In the genomic region with DNA sequence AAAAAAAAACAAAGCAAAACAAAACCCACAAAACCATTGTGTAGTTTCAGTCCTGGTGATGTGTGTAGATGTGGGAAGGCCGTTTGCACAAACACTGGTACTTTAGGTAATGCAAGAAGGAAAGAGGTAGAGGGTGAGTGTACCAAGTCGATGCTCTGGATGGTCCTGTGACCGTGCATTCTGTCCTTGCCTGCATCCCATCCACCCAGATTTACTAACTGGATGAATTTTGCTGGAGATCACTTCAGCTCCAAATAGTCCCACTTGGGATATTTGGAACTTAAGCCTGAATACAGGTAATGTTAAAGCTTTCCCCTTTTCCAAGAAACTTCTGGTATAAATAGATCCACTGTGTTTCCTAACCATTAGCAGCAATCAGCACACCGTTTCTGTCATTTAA, we compare ENCODE assay signal across 20 mouse cellular contexts. TPM values are rescaled to one million over a fixed set of nuclear protein-coding genes. Genes with fewer than 3 reads are reported as not detected.
DNase-seq lines count a peak whose midpoint lies in the region; ATAC-seq lines count a peak whose summit lies in the region.
"Had no signal": no experiment of that assay in that cellular context is flagged by ENCODE, and none has a peak within 500 bp of the region (broad histone marks: within the 10 kb centered on the region; RNA-seq: fewer than 3 reads in every experiment).

No protein-coding gene starts in this region.

- H3K27me3 ChIP-seq in midbrain, embryonic 11.5 days (ENCODE audit: control insufficient read depth, insufficient read depth, low read length), result peaks cover 87% of the 10 kb centered on the region
- H3K27me3 ChIP-seq in midbrain, embryonic 15.5 days (replicated peaks), result peaks cover 72% of the 10 kb centered on the region
- H3K27me3 ChIP-seq in limb, embryonic 10.5 days (ENCODE audit: low read depth, poor library complexity, severe bottlenecking), result peaks cover 100% of the 10 kb centered on the region

- no peak for ATAC-seq in cerebellum, adult (ENCODE audit: insufficient number of reproducible peaks, low FRiP score, low TSS enrichment)
- ATAC-seq in midbrain, embryonic 11.5 days (ENCODE audit: low FRiP score), result no peak
- ATAC-seq in midbrain, embryonic 15.5 days (replicated peaks), result no peak
- ATAC-seq in megakaryocyte-erythroid progenitor cell, adult 5-6 weeks (replicated peaks; ENCODE audit: low FRiP score, low TSS enrichment, poor library complexity, severe bottlenecking), result no peak

- H3K4me3 ChIP-seq in midbrain, embryonic 11.5 days (ENCODE audit: low read depth, low read length), result no peak overlapping the region
- no peak overlapping the region for H3K4me3 ChIP-seq in midbrain, embryonic 15.5 days
- H3K4me3 ChIP-seq in limb, embryonic 10.5 days, result no peak overlapping the region
- H3K4me3 ChIP-seq: embryonic facial prominence, embryonic 13.5 days; stomach, embryonic 15.5 days had no signal

- no peaks in the 10 kb centered on the region for H3K36me3 ChIP-seq in midbrain, embryonic 11.5 days (ENCODE audit: control insufficient read depth, insufficient read depth, low read length)
- H3K36me3 ChIP-seq in midbrain, embryonic 15.5 days (replicated peaks), result no peaks in the 10 kb centered on the region
- H3K36me3 ChIP-seq in limb, embryonic 10.5 days, result no peaks in the 10 kb centered on the region
- H3K36me3 ChIP-seq: embryonic facial prominence, embryonic 13.5 days; stomach, embryonic 15.5 days had no signal

- DNase-seq in cerebellum, postnatal 14 days, result peak; percentile 24 to 61
- no peak for DNase-seq in midbrain, embryonic 11.5 days (ENCODE audit: low spot score, missing footprints)
- peak; percentile 28 for DNase-seq in limb, embryonic 10.5 days (ENCODE audit: low spot score)
- no peak for DNase-seq in thymus, postnatal 4 days
- DNase-seq in spleen, adult 18-20 months, result no peak
- DNase-seq: adrenal gland, postnatal 36 days; cerebellum, postnatal 36 days; kidney, adult 18-20 months; kidney, postnatal 25 days; layer of hippocampus, adult 9-11 months had no signal

- H3K4me2 ChIP-seq in midbrain, embryonic 11.5 days, result peak overlapping the region; percentile 22; the same call in 1 of the 2 replicates
- no peak overlapping the region for H3K4me2 ChIP-seq in midbrain, embryonic 15.5 days
- H3K4me2 ChIP-seq: embryonic facial prominence, embryonic 13.5 days; stomach, embryonic 15.5 days had no signal

- H3K9ac ChIP-seq in midbrain, embryonic 11.5 days (ENCODE audit: low read length), result 0 out of 2 replicates have a peak overlapping the region, but pooled peaks have one; percentile 37
- H3K9ac ChIP-seq in midbrain, embryonic 15.5 days, result no peak overlapping the region
- H3K9ac ChIP-seq: embryonic facial prominence, embryonic 13.5 days; stomach, embryonic 15.5 days had no signal

- H3K9me3 ChIP-seq in midbrain, embryonic 11.5 days (ENCODE audit: control insufficient read depth, low read length), result no peaks in the 10 kb centered on the region
- H3K9me3 ChIP-seq in midbrain, embryonic 15.5 days, result no peaks in the 10 kb centered on the region
- H3K9me3 ChIP-seq in limb, embryonic 10.5 days (replicated peaks), result no peaks in the 10 kb centered on the region
- H3K9me3 ChIP-seq: embryonic facial prominence, embryonic 13.5 days; stomach, embryonic 15.5 days had no signal

- WGBS in midbrain, embryonic 11.5 days, result 4% methylated on average over 4 of the region's 4 CpGs
- 8% methylated on average over 4 of the region's 4 CpGs for WGBS in midbrain, embryonic 15.5 days
- 3% methylated on average over 4 of the region's 4 CpGs for WGBS in limb, embryonic 10.5 days

- H3K4me1 ChIP-seq in midbrain, embryonic 11.5 days (ENCODE audit: control insufficient read depth, insufficient read depth, low read length), result peaks cover 16% of the 10 kb centered on the region
- no peaks in the 10 kb centered on the region; the same call in 1 of the 2 replicates for H3K4me1 ChIP-seq in midbrain, embryonic 15.5 days
- 0 out of 2 replicates have a peak, but pooled peaks cover 4% of the 10 kb centered on the region for H3K4me1 ChIP-seq in limb, embryonic 10.5 days
- H3K4me1 ChIP-seq: embryonic facial prominence, embryonic 13.5 days; stomach, embryonic 15.5 days had no signal

- peak overlapping the region; percentile 22; the same call in 1 of the 2 replicates for H3K27ac ChIP-seq in midbrain, embryonic 11.5 days (ENCODE audit: low read depth, low read length)
- no peak overlapping the region; the same call in 1 of the 2 replicates for H3K27ac ChIP-seq in midbrain, embryonic 15.5 days
- no peak overlapping the region for H3K27ac ChIP-seq in limb, embryonic 10.5 days
- H3K27ac ChIP-seq: embryonic facial prominence, embryonic 13.5 days; stomach, embryonic 15.5 days had no signal

RNA-seq across cellular contexts. Expression of gene Zic1, which starts 22.6 kb away (rescaled TPM):
- polyA plus RNA-seq in midbrain, embryonic 11.5 days (2014; fragmentation: Nextera tagmentation; extraction: Ambion mirVana), result 13.7 and 14.8 TPM in 2 replicates
- 10.0 and 11.6 TPM in 2 replicates for polyA plus RNA-seq in midbrain, embryonic 15.5 days (2015; fragmentation: Nextera tagmentation; extraction: Ambion mirVana)
- 0.05 and 0.06 TPM in 2 replicates for polyA plus RNA-seq in limb, embryonic 10.5 days (2016; fragmentation: Nextera tagmentation; extraction: Ambion mirVana)
- not detected in 2 replicates for total RNA-seq in megakaryocyte-erythroid progenitor cell, adult 5-6 weeks (2014; fragmentation: Nextera tagmentation)
- not detected in 2 replicates for total RNA-seq in megakaryocyte-erythroid progenitor cell, adult 5-6 weeks (2017)
- total RNA-seq: adrenal gland, postnatal 36 days; heart, postnatal 25 days; liver, adult 2 months; megakaryocyte, adult 5-6 weeks had no signal
- polyA plus RNA-seq: liver, adult 2 months; lung, embryonic 16.5 days; small intestine, adult 2 months had no signal

RNA-seq across cellular contexts. Expression of gene Zic4, which starts 26.0 kb away (rescaled TPM):
- 41.7 and 42.5 TPM in 2 replicates for polyA plus RNA-seq in midbrain, embryonic 11.5 days (2014; fragmentation: Nextera tagmentation; extraction: Ambion mirVana)
- 53.1 and 59.1 TPM in 2 replicates for polyA plus RNA-seq in midbrain, embryonic 15.5 days (2015; fragmentation: Nextera tagmentation; extraction: Ambion mirVana)
- polyA plus RNA-seq in limb, embryonic 10.5 days (2016; fragmentation: Nextera tagmentation; extraction: Ambion mirVana), result 0.05 and 0.24 TPM in 2 replicates
- not detected in 2 replicates for total RNA-seq in megakaryocyte-erythroid progenitor cell, adult 5-6 weeks (2014; fragmentation: Nextera tagmentation)
- total RNA-seq in megakaryocyte-erythroid progenitor cell, adult 5-6 weeks (2017), result not detected in 2 replicates
- total RNA-seq: adrenal gland, postnatal 36 days; heart, postnatal 25 days; liver, adult 2 months; megakaryocyte, adult 5-6 weeks had no signal
- polyA plus RNA-seq: liver, adult 2 months; lung, embryonic 16.5 days; small intestine, adult 2 months had no signal

Comparison
In these comparisons a context has a peak if more than half of its experiments do, and no peak if none do; other contexts are left out.
1. DNase-seq: peak in cerebellum, postnatal 14 days (2 of 2) and limb, embryonic 10.5 days (single experiment); none in midbrain, embryonic 11.5 days (single experiment), thymus, postnatal 4 days (single experiment) and spleen, adult 18-20 months (0 of 2).
2. RNA of gene Zic1, which starts 22.6 kb away (polyA plus RNA-seq): 13.7 to 14.8 TPM in midbrain, embryonic 11.5 days and 10.0 to 11.6 TPM in midbrain, embryonic 15.5 days; 0.05 to 0.06 TPM in limb, embryonic 10.5 days; every median in the first group is over 10 times any median in the second.
3. RNA of gene Zic4, which starts 26.0 kb away (polyA plus RNA-seq): 53.1 to 59.1 TPM in midbrain, embryonic 15.5 days and 41.7 to 42.5 TPM in midbrain, embryonic 11.5 days; 0.05 to 0.24 TPM in limb, embryonic 10.5 days; every median in the first group is over 10 times any median in the second.